Mouse (Mus musculus): Measurements from ENCODE around the gene Nrd1. TPM values are rescaled to one million over a fixed set of nuclear protein-coding genes. Genes with fewer than 3 reads are reported as not detected.

The Nrd1 gene
- total and polyA plus RNA-seq, 3 experiments, result 24.2 to 883 (median 72.7) TPM

DNA sequence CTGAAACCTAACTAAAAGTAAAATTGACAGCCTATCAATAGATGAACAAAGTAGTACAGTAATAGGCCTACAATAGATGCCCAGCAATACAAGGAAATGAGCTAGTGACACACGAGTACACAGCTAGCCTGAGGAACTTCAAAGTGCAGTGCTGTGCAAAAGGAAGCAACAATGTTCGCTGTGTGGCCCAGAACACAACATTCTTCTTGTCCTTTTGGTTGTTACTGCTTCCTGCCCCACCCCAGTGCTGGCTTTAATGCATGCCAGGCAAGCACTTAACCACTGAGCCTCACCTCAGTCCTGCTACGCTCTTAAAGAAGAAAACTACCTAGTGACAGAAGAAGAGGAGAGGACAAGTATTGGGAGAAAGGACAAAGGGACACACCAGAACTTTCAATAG lies 79.2 kb downstream of the Nrd1 start (continued):
- no peak for TF ChIP-seq MAFK (IDR thresholded peaks at IDR 0.05; ENCODE audit: borderline replicate concordance, low read depth, low read length)

DNA sequence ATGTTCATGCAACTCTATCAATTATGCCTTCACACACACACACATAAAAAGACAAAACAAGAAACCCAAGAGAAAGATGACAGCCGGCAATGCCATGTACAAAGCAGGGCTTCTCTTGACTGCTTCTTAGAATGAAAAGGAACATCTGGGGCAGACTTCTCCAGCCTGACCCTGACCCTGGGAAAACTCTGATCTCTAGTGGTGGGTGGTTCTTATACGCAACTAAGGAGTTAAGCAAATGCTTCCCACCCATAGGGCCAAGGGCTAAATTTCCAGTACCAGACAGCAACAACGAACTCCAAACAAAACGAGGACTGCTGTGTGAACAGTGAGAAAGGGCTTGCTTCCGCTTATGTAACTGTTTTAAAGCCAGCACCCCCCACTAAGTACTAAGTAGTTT lies 79.7 kb downstream of the Nrd1 start:
- Histone ChIP-seq H3K4me1 (ENCODE audit: control insufficient read depth in 1 of 2, insufficient read depth in 2 of 2, low read length in 2 of 2) (no peaks in the 10 kb centered on the region), H3K36me3 (ENCODE audit: control insufficient read depth in 1 of 2, insufficient read depth in 2 of 2, low read length in 2 of 2) (no peaks in the 10 kb centered on the region; a peak in 2 of 4 replicates), H3K79me2 (ENCODE audit: control insufficient read depth, insufficient read depth, low read length, poor library complexity) (no peaks in the 10 kb centered on the region), H3K9ac (ENCODE audit: control insufficient read depth, low read depth, low read length, poor library complexity, severe bottlenecking) (no peak overlapping the region), H3K4me3 (ENCODE audit: control insufficient read depth in 1 of 2, insufficient read depth in 1 of 2, low read depth in 2 of 2, low read length in 2 of 2) (no peak overlapping the region), H3K9me3 (replicated peaks; ENCODE audit: insufficient read depth, low read length) (no peaks in the 10 kb centered on the region), H3K27ac (ENCODE audit: control insufficient read depth, low read depth, low read length) (no peak overlapping the region), H3K27me3 (ENCODE audit: control insufficient read depth in 1 of 2, insufficient read depth in 2 of 2, low read length in 2 of 2) (no peaks in the 10 kb centered on the region)
- no peak for TF ChIP-seq SMC3 (IDR thresholded peaks at IDR 0.05; ENCODE audit: low read depth, low read length)
- TF ChIP-seq CHD2 (IDR thresholded peaks at IDR 0.05; ENCODE audit: low read length), result no peak
- no peak for TF ChIP-seq TBP (IDR thresholded peaks at IDR 0.05; ENCODE audit: low read depth, low read length)
- TF ChIP-seq SIN3A (IDR thresholded peaks at IDR 0.05; ENCODE audit: low read length), result no peak
- TF ChIP-seq JUND (IDR thresholded peaks at IDR 0.05; ENCODE audit: low read depth, low read length), result no peak
- TF ChIP-seq ZC3H11A (IDR thresholded peaks at IDR 0.05; ENCODE audit: low read depth, low read length), result no peak
- TF ChIP-seq EP300 (IDR thresholded peaks at IDR 0.05; ENCODE audit: low read depth in 1 of 2, low read length in 2 of 2), result no peak
- no peak for DNase-seq (ENCODE audit: low read depth, low spot score)

DNA sequence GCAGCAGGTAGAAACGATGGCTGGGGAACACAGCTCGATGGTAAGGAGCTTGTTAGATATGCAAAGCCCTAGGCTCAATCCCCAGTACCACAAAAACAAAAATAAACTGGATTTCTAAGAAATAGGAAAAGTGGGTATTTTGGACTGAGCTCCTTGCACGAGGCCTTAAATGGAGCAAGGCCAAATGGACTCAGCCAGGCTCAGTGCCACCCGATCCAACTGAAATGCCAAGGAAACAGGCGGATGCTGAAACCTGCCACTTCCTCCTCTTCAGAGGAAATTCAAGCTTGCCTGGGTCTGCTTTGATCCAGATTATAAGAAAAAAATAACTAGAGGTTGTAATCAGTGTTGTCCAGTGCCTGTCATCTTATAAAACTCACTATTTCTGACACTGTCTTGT lies 88.7 kb downstream of the Nrd1 start:
- no peak overlapping the region for H3K27ac ChIP-seq (ENCODE audit: control insufficient read depth, low read depth, low read length)
- 0 out of 4 replicates have a peak, but pooled peaks cover 0 to 2% of the 10 kb centered on the region in 2 experiments for H3K4me1 ChIP-seq (ENCODE audit: control insufficient read depth in 1 of 2, insufficient read depth in 2 of 2, low read length in 2 of 2)
- no peak overlapping the region for H3K4me3 ChIP-seq (ENCODE audit: control insufficient read depth in 1 of 2, insufficient read depth in 1 of 2, low read depth in 2 of 2, low read length in 2 of 2)
- DNase-seq (ENCODE audit: low read depth, low spot score), result no peak
- peaks cover 0 to 7% of the 10 kb centered on the region in 2 experiments; a peak in 3 of 4 replicates for H3K36me3 ChIP-seq (ENCODE audit: control insufficient read depth in 1 of 2, insufficient read depth in 2 of 2, low read length in 2 of 2)
- no peaks in the 10 kb centered on the region for H3K9me3 ChIP-seq (replicated peaks; ENCODE audit: insufficient read depth, low read length)
- H3K79me2 ChIP-seq (ENCODE audit: control insufficient read depth, insufficient read depth, low read length, poor library complexity), result no peaks in the 10 kb centered on the region
- H3K9ac ChIP-seq (ENCODE audit: control insufficient read depth, low read depth, low read length, poor library complexity, severe bottlenecking), result no peak overlapping the region
- H3K27me3 ChIP-seq (ENCODE audit: control insufficient read depth in 1 of 2, insufficient read depth in 2 of 2, low read length in 2 of 2), result no peaks in the 10 kb centered on the region
- no peak for TF ChIP-seq MYC (IDR thresholded peaks at IDR 0.05; ENCODE audit: low read depth, low read length)
- no peak for TF ChIP-seq MYB (IDR thresholded peaks at IDR 0.05; ENCODE audit: low read depth, low read length)
- TF ChIP-seq CHD2 (IDR thresholded peaks at IDR 0.05; ENCODE audit: low read length), result no peak
- TF ChIP-seq ETS1 (IDR thresholded peaks at IDR 0.05; ENCODE audit: low read depth, low read length), result no peak
- no peak for TF ChIP-seq ZKSCAN1 (IDR thresholded peaks at IDR 0.05; ENCODE audit: low read depth, low read length)
- TF ChIP-seq CHD1 (IDR thresholded peaks at IDR 0.05; ENCODE audit: low read depth, low read length), result no peak
- TF ChIP-seq GATA1 (IDR thresholded peaks at IDR 0.05; ENCODE audit: low read depth, low read length), result no peak
- no peak for TF ChIP-seq MAFK (IDR thresholded peaks at IDR 0.05; ENCODE audit: borderline replicate concordance, low read depth, low read length)
- TF ChIP-seq MEF2A (IDR thresholded peaks at IDR 0.05; ENCODE audit: extremely low read depth, insufficient replicate concordance, low read depth, low read length, poor library complexity, severe bottlenecking), result no peak
- no peak for TF ChIP-seq TAL1 (IDR thresholded peaks at IDR 0.05; ENCODE audit: low read length)
- TF ChIP-seq ELF1 (IDR thresholded peaks at IDR 0.05; ENCODE audit: low read depth, low read length), result no peak
- no peak for TF ChIP-seq RCOR1 (IDR thresholded peaks at IDR 0.05; ENCODE audit: low read depth, low read length)
- TF ChIP-seq RAD21 (IDR thresholded peaks at IDR 0.05; ENCODE audit: low read depth, low read length), result no peak
- TF ChIP-seq CTCF (IDR thresholded peaks at IDR 0.05 in 2 of 3, conservative IDR thresholded peaks at IDR 0.05 in 1 of 3; ENCODE audit: control insufficient read depth in 1 of 3, insufficient read depth in 1 of 3, low read depth in 2 of 3, low read length in 3 of 3, poor library complexity in 1 of 3, severe bottlenecking in 1 of 3), result no peak
- no peak for TF ChIP-seq GABPA (IDR thresholded peaks at IDR 0.05; ENCODE audit: low read depth, low read length)
- no peak for TF ChIP-seq POLR2A (IDR thresholded peaks at IDR 0.05; ENCODE audit: control insufficient read depth in 1 of 2, insufficient read depth in 1 of 2, low read depth in 1 of 2, low read length in 2 of 2, poor library complexity in 1 of 2)
- no peak for TF ChIP-seq USF2 (IDR thresholded peaks at IDR 0.05; ENCODE audit: borderline replicate concordance in 1 of 2, insufficient read depth in 1 of 2, low read depth in 1 of 2, low read length in 2 of 2)
- no peak for TF ChIP-seq USF1 (IDR thresholded peaks at IDR 0.05; ENCODE audit: low read depth, low read length)
- TF ChIP-seq MXI1 (IDR thresholded peaks at IDR 0.05; ENCODE audit: low read depth, low read length), result no peak
- TF ChIP-seq POLR2AphosphoS5 (IDR thresholded peaks at IDR 0.05; ENCODE audit: borderline replicate concordance, low read depth, low read length), result no peak

Data from MEL (cell line).